Mouse (Mus musculus) left cerebral cortex, postnatal 25 days (tissue): Measurements from ENCODE around the gene Kif18a. TPM values are rescaled to one million over a fixed set of nuclear protein-coding genes. Genes with fewer than 3 reads are reported as not detected.

Experiments used
- DNase-seq, 2 experiments: peaks; one replicate each; pipeline ENCODE4 v3.0.0; 2022; ENCODE audit warnings: low spot score in 2 of 2, mixed read lengths in 1 of 2
- intact Hi-C: fragments of 180-260 bp; cut with DNase I; formaldehyde crosslinking; loops from one replicate; pipeline ENCODE4 v1.15.1; 2025
- total RNA-seq, 2 experiments: library from RNA; stranded (reverse); gene quantifications; 2 replicates each; pipeline ENCODE4 v1.2.3; 2021

Gene Kif18a
- total RNA-seq, 2 experiments from 2014 or later = 0.94 to 1.3 TPM

GRCm38 (mm10) chr2:109358456-109359141, 78.1 kb downstream of the Kif18a start:
- intact Hi-C loops = no loop called here
- DNase-seq = no peak

- no peak for DNase-seq
- intact Hi-C loops = no loop called here
Measured at GRCm38 (mm10) chr2:109365962-109366361, 85.4 kb downstream of the Kif18a start.

DNA sequence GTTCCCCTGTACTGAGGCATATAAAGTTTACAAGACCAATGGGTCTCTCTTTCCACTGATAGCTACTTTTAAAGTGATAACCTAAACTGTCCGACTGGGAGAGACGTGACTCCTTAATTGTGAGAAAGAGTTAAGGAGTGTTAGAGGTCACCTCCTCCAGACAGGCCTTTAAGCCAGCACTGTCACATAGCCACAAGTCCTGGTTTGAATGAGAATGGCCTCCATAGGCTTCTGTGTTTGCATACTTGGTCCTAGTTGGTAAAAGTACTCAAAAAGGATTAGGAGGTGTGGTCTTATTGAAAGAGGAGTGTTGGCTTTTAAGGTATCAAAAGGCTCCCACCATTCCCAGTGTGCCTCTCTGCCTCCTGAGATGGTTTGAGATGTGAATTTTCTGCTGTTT, 94.3 kb downstream of the Kif18a start:
- intact Hi-C loops = no loop called here
- no peak for DNase-seq

- no peak for DNase-seq
- intact Hi-C loops = no loop called here
Measured at GRCm38 (mm10) chr2:109384019-109384418, 103.5 kb downstream of the Kif18a start.

DNA sequence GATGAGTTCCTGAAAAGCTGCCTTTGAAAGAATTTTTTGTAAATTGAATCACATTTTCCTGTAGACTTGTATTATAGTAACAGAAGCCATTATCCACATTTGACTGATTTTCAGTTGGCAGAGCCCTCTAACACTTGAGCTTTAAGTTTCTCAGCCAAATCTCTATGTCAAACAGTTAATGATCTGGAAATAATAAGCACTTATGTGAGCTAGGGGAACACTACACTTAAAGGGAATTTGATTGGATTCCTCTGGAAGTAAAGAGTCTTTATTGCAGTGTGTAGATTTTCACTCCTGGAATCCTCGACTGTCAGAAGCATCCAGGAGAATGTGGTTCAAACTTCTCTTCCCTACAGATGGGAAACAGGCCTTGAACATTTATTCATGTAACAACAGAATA, 105.7 kb downstream of the Kif18a start:
- intact Hi-C loops = no loop called here
- DNase-seq = no peak

DNA sequence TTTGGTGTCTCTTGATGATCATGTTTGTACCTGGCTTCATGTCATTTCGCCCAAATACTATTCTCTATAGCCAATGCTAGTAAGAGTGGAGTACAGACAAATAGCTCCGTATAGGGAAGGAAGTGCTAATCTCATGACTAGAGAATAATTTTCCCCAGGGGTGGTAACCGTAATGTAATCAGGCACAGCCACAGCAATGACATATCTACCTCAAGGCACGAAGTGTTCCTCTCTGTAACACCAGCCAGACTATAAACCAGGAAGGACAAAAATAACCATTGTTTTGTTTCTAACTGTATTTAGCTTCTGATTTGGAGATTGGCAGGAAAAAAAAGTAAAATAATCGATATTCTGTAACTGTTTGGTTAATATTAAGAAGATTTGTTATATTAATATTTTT, 108.2 kb downstream of the Kif18a start:
- intact Hi-C loops = no loop called here
- no peak for DNase-seq

DNA sequence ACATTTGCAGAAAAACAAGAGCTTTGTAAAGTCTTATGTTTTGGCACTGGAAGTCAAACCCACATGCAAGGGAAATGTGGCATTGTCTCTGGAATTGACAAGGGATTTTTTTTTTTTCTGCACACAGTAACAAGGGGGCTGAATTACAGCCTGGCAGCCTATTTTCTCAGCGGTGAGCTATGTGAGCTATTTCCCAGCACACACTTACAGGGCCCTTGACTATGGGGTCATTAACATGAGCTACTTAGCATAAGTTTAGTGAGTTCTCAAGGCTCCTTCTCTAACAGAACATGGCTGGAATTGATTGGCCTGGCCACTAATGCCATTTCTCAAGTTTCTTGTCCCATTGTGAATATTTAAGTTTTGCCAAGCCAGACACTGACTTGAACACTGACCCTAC, 109.4 kb downstream of the Kif18a start:
- intact Hi-C loops = no loop called here
- DNase-seq = no peak

Other genes starting within 250 kb of the Kif18a start
- gene Mettl15, start within 50 bp of the Kif18a start, total RNA-seq = 1 to 10 TPM; 3.6 to 5.5 TPM